ENCODE assay signal across 9 mouse cellular contexts in genomic region chr14:54260196-54260595, GRCm38 (mm10). TPM values are rescaled to one million over a fixed set of nuclear protein-coding genes. Genes with fewer than 3 reads are reported as not detected.
A peak's percentile ranks its signal among the peaks of the same experiment; 100 is the strongest.
DNase-seq lines count a peak whose midpoint lies in the region; ATAC-seq and TF ChIP-seq lines count a peak whose summit lies in the region.
"Had no signal": no experiment of that assay in that cellular context is flagged by ENCODE, and none has a peak within 500 bp of the region (broad histone marks: within the 10 kb centered on the region; RNA-seq: fewer than 3 reads in every experiment).

No protein-coding gene starts in this region.

- no peaks in the 10 kb centered on the region for H3K9me3 ChIP-seq in kidney, postnatal 0 days (replicated peaks; ENCODE audit: low read length)
- H3K9me3 ChIP-seq in hindbrain, embryonic 14.5 days (ENCODE audit: control insufficient read depth, low read length) = no peaks in the 10 kb centered on the region
- H3K9me3 ChIP-seq in midbrain, embryonic 16.5 days (replicated peaks; ENCODE audit: control insufficient read depth, low read length, poor library complexity, severe bottlenecking) = no peaks in the 10 kb centered on the region

- peaks cover 15% of the 10 kb centered on the region; the same call in 1 of the 2 replicates for H3K36me3 ChIP-seq in kidney, postnatal 0 days (ENCODE audit: insufficient read depth, low read length)
- H3K36me3 ChIP-seq in hindbrain, embryonic 14.5 days (replicated peaks; ENCODE audit: control insufficient read depth, insufficient read depth) = no peaks in the 10 kb centered on the region; the same call in 1 of the 2 replicates
- H3K36me3 ChIP-seq in midbrain, embryonic 16.5 days (ENCODE audit: control insufficient read depth, insufficient read depth, low read length) = no peaks in the 10 kb centered on the region

- no peak overlapping the region for H3K27ac ChIP-seq in kidney, postnatal 0 days
- no peak overlapping the region for H3K27ac ChIP-seq in bone marrow macrophage, adult 2 months (ENCODE audit: insufficient read depth, low read depth, low read length)
- H3K27ac ChIP-seq in hindbrain, embryonic 14.5 days = no peak overlapping the region
- H3K27ac ChIP-seq in midbrain, embryonic 16.5 days (ENCODE audit: low read length) = no peak overlapping the region

- H3K4me3 ChIP-seq in kidney, postnatal 0 days (replicated peaks; ENCODE audit: low read depth, low read length) = peak overlapping the region; percentile 71; the same call in 1 of the 2 replicates
- H3K4me3 ChIP-seq in bone marrow macrophage, adult 2 months (ENCODE audit: insufficient read depth, low read length) = peak overlapping the region; percentile 7; the same call in 1 of the 2 replicates
- H3K4me3 ChIP-seq in hindbrain, embryonic 14.5 days (replicated peaks; ENCODE audit: low read length) = peak overlapping the region; percentile 41
- no peak overlapping the region for H3K4me3 ChIP-seq in midbrain, embryonic 16.5 days (ENCODE audit: low read depth, low read length)

- H3K4me1 ChIP-seq in kidney, postnatal 0 days (replicated peaks; ENCODE audit: insufficient read depth, low read length) = peaks cover 6% of the 10 kb centered on the region
- H3K4me1 ChIP-seq in bone marrow macrophage, adult 2 months (ENCODE audit: control insufficient read depth, insufficient read depth, low read length) = peaks cover 18% of the 10 kb centered on the region
- H3K4me1 ChIP-seq in hindbrain, embryonic 14.5 days (replicated peaks; ENCODE audit: control insufficient read depth, insufficient read depth, low read length) = peaks cover 5% of the 10 kb centered on the region; the same call in 1 of the 2 replicates
- peaks cover 6% of the 10 kb centered on the region for H3K4me1 ChIP-seq in midbrain, embryonic 16.5 days (ENCODE audit: control insufficient read depth, insufficient read depth, low read length)

- H3K4me2 ChIP-seq in kidney, postnatal 0 days (ENCODE audit: low read length) = peak overlapping the region; percentile 83
- H3K4me2 ChIP-seq in hindbrain, embryonic 14.5 days (replicated peaks) = peak overlapping the region; percentile 57
- H3K4me2 ChIP-seq in midbrain, embryonic 16.5 days (ENCODE audit: low read length) = peak overlapping the region; percentile 85

- WGBS in kidney, postnatal 0 days = 61% methylated on average over 2 of the region's 2 CpGs
- 73% methylated on average over 2 of the region's 2 CpGs for WGBS in hindbrain, embryonic 14.5 days
- 74% methylated on average over 2 of the region's 2 CpGs for WGBS in midbrain, embryonic 16.5 days

- no peaks in the 10 kb centered on the region for H3K27me3 ChIP-seq in kidney, postnatal 0 days (ENCODE audit: insufficient read depth, low read length)
- 0 out of 2 replicates have a peak, but pooled peaks cover 3% of the 10 kb centered on the region for H3K27me3 ChIP-seq in hindbrain, embryonic 14.5 days (ENCODE audit: control insufficient read depth, insufficient read depth, low read length)
- H3K27me3 ChIP-seq in midbrain, embryonic 16.5 days (ENCODE audit: control insufficient read depth, insufficient read depth, low read depth, low read length) = no peaks in the 10 kb centered on the region

- no peak for TF ChIP-seq POLR2A in bone marrow macrophage, adult 2 months (IDR thresholded peaks at IDR 0.05; ENCODE audit: borderline replicate concordance, low read depth, low read length)

- ATAC-seq in kidney, postnatal 0 days (replicated peaks; ENCODE audit: low FRiP score, low read depth) = no peak
- no peak for ATAC-seq in hindbrain, embryonic 14.5 days (ENCODE audit: low FRiP score)
- no peak for ATAC-seq in midbrain, embryonic 16.5 days
- no peak for ATAC-seq in inflammation-experienced regulatory T-cells, adult 6 months

- H3K9ac ChIP-seq in kidney, postnatal 0 days (ENCODE audit: low read depth, low read length) = no peak overlapping the region
- no peak overlapping the region for H3K9ac ChIP-seq in hindbrain, embryonic 14.5 days
- no peak overlapping the region for H3K9ac ChIP-seq in midbrain, embryonic 16.5 days (ENCODE audit: low read depth, low read length)

- TF ChIP-seq CTCF in kidney, postnatal 0 days (IDR thresholded peaks at IDR 0.05; ENCODE audit: low read depth) = no peak
- no peak for TF ChIP-seq CTCF in bone marrow macrophage, adult 2 months (IDR thresholded peaks at IDR 0.05; ENCODE audit: low read depth, low read length)

- intact Hi-C loops in left cerebral cortex, postnatal 10 days (cut with DNase I) = no loop called here

- no peak for DNase-seq in kidney, postnatal 0 days (ENCODE audit: low spot score)
- no peak for DNase-seq in kidney, postnatal 25 days
- no peak for DNase-seq in hindbrain, embryonic 14.5 days (ENCODE audit: low spot score)
- no peak for DNase-seq in urinary bladder, postnatal 25 days (ENCODE audit: low spot score)
- no peak for DNase-seq in left cerebral cortex, postnatal 10 days (ENCODE audit: extremely low spot score in 1 of 2, low spot score in 2 of 2)

RNA-seq across cellular contexts. Expression of gene Abhd4, which starts 6.2 kb away (rescaled TPM):
- polyA plus RNA-seq in kidney, postnatal 0 days (2015; fragmentation: Nextera tagmentation; extraction: Ambion mirVana) = 80.9 and 84.4 TPM in 2 replicates
- polyA plus RNA-seq in bone marrow macrophage, adult 2 months (2012; ENCODE audit: insufficient read depth, insufficient read length, missing spikeins) = 75.4 and 82.0 TPM in 2 replicates
- polyA plus RNA-seq in hindbrain, embryonic 14.5 days (2014; fragmentation: Nextera tagmentation; extraction: Ambion mirVana) = 64.5 and 65.4 TPM in 2 replicates
- polyA plus RNA-seq in midbrain, embryonic 16.5 days (2015; fragmentation: Nextera tagmentation; extraction: Ambion mirVana) = 45.0 and 58.8 TPM in 2 replicates
- total RNA-seq in left cerebral cortex, postnatal 10 days (2021) = 10 to 100 TPM; 43.7 to 48.0 TPM
- polyA plus RNA-seq in inflammation-experienced regulatory T-cells, adult 6 months (2017; shearing (Covaris generic)) = 10 to 100 TPM; 20.3 to 33.0 (median 29.4) TPM

RNA-seq across cellular contexts. Expression of gene Dad1, which starts 6.3 kb away (rescaled TPM):
- polyA plus RNA-seq in kidney, postnatal 0 days (2015; fragmentation: Nextera tagmentation; extraction: Ambion mirVana) = 544 and 545 TPM in 2 replicates
- polyA plus RNA-seq in bone marrow macrophage, adult 2 months (2012; ENCODE audit: insufficient read depth, insufficient read length, missing spikeins) = 121 and 130 TPM in 2 replicates
- polyA plus RNA-seq in hindbrain, embryonic 14.5 days (2014; fragmentation: Nextera tagmentation; extraction: Ambion mirVana) = 365 and 386 TPM in 2 replicates
- polyA plus RNA-seq in midbrain, embryonic 16.5 days (2015; fragmentation: Nextera tagmentation; extraction: Ambion mirVana) = 325 and 344 TPM in 2 replicates
- 100 to 1,000 TPM; 121 to 126 TPM for total RNA-seq in left cerebral cortex, postnatal 10 days (2021)
- polyA plus RNA-seq in inflammation-experienced regulatory T-cells, adult 6 months (2017; shearing (Covaris generic)) = 100 to 1,000 TPM; 393 to 515 (median 490) TPM

RNA-seq across cellular contexts. Expression of gene Olfr49, which starts 24.5 kb away (rescaled TPM):
- 0.03 TPM in 1 of 2 replicates, not detected in the other for polyA plus RNA-seq in kidney, postnatal 0 days (2015; fragmentation: Nextera tagmentation; extraction: Ambion mirVana)
- not detected in 2 replicates for polyA plus RNA-seq in bone marrow macrophage, adult 2 months (2012; ENCODE audit: insufficient read depth, insufficient read length, missing spikeins)
- not detected in 2 replicates for polyA plus RNA-seq in hindbrain, embryonic 14.5 days (2014; fragmentation: Nextera tagmentation; extraction: Ambion mirVana)
- not detected in 2 replicates for polyA plus RNA-seq in midbrain, embryonic 16.5 days (2015; fragmentation: Nextera tagmentation; extraction: Ambion mirVana)
- not detected for total RNA-seq in left cerebral cortex, postnatal 10 days (2021)
- polyA plus RNA-seq in inflammation-experienced regulatory T-cells, adult 6 months (2017; shearing (Covaris generic)) = under 1 TPM in 1 of 3 experiments, not detected in 2; 0.09 TPM
- polyA plus RNA-seq: brain, embryonic 14.5 days had no signal
